Mouse (Mus musculus): Measurements from ENCODE around the gene Jmjd8. TPM values are rescaled to one million over a fixed set of nuclear protein-coding genes. Genes with fewer than 3 reads are reported as not detected.
"Not testable (repeated sequence)": the region's sequence is repeated elsewhere in the genome, so short reads cannot be mapped to it uniquely, and the experiment has no call there.

Jmjd8 gene
- total RNA-seq, 2 experiments from 2014 or later = 11.5 to 13.0 TPM

GRCm38 (mm10) chr17:25869954-25870353, 41.3 kb downstream of the Jmjd8 start:
- no peak for TF ChIP-seq CTCF (IDR thresholded peaks at IDR 0.05)
- peak overlapping the region; percentile 99; the same call in 1 of the 2 replicates for H3K27ac ChIP-seq
- DNase-seq = no peak
- intact Hi-C loops (cut with DNase I) = loop anchor here (5.0 kb wide), 1 partner anchor 38 kb away; the partner anchor contains the start of gene Stub1
- H3K4me3 ChIP-seq = no peak overlapping the region

DNA sequence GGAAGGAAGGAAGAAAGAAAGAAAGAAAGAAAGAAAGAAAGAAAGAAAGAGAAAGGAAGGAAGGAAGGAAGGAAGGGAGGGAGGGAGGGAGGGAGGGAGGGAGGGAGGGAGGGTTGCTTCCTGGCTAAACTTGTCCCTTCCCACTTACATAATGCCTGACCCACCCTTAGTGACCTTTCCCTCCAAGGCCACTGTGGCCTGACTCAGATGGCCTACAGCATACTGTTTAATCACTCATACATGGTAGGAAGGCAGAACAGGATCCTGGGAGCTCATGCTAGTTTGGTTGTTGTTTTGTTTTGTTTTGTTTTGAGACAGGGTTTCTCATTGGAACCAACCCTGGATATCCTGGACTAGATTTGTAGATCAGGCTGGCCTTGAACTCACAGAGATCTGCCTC, 42.9 kb downstream of the Jmjd8 start:
- intact Hi-C loops (cut with DNase I); H3K4me3 ChIP-seq; DNase-seq; H3K27ac ChIP-seq: not testable (repeated sequence)

- H3K27ac ChIP-seq = no peak overlapping the region
- TF ChIP-seq CTCF (IDR thresholded peaks at IDR 0.05) = no peak
These were observed 44.0 kb downstream of the Jmjd8 start for GRCm38 (mm10) chr17:25872676-25873075.

DNA sequence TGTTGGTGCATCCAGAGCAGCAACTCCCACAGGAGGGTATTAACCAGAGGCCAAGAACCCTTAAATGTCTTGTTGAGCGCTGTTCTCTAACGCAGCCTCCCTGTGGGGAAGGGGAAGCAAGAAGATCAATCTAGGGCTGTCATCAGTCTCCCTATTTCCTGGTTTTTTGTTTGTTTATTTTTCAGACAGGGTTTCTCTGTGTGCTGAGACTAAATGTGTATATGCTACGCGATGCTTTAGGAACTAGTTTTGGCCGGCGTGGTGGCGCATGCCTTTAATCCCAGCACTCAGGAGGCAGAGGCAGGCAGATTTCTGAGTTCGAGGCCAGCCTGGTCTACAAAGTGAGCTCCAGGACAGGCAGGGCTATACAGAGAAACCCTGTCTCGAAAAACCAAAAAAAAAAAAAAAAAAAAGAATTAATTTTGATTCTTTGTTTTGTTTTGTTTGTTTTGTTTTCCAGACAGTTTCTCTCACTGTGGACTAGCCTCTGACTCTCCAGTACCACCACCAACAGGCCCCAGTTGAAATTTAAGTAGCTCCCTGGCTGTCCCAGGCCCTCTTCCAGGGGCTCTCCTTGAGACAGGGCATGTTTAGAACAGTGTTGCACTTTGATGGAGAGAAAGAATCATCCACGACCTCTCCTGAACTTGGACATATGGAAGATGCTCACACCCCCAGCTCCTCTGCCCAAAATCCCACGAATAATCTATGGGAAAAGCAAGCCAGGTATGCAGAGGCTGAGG, 44.9 kb downstream of the Jmjd8 start:
- peak overlapping the region; percentile 97 for H3K27ac ChIP-seq
- intact Hi-C loops (cut with DNase I) = no loop called here

More at GRCm38 (mm10) chr17:25872676-25873075, 44.0 kb downstream of the Jmjd8 start:
- no peak overlapping the region for H3K4me3 ChIP-seq
- DNase-seq = no peak
- intact Hi-C loops (cut with DNase I) = no loop called here

GRCm38 (mm10) chr17:25874148-25874720, 45.6 kb downstream of the Jmjd8 start:
- no peak for DNase-seq
- Histone ChIP-seq H3K4me3 (peak overlapping the region; percentile 79), H3K27ac (peak overlapping the region; percentile 97)
- TF ChIP-seq CTCF (IDR thresholded peaks at IDR 0.05) = no peak
- intact Hi-C loops (cut with DNase I) = no loop called here

More for the DNA sequence above, 44.9 kb downstream of the Jmjd8 start:
- no peak overlapping the region for H3K4me3 ChIP-seq
- no peak for DNase-seq
- no peak for TF ChIP-seq CTCF (IDR thresholded peaks at IDR 0.05)

- Histone ChIP-seq H3K27ac (peak within 1 kb of the TSS; percentile 97), H3K4me3 (peak within 1 kb of the TSS; percentile 79)
- DNase-seq = peak; percentile 90
- intact Hi-C loops (cut with DNase I) = loop anchor here (5.0 kb wide), 1 partner anchor 43 kb away; the partner anchor contains the start of gene Rab40c
- TF ChIP-seq CTCF (IDR thresholded peaks at IDR 0.05) = peak; percentile 16; the same call in 1 of the 2 replicates
These were observed 46.1 kb downstream of the Jmjd8 start, which contains the start of gene Mettl26 for GRCm38 (mm10) chr17:25874721-25875170. Mettl26 (plus strand) TSS chr17:25875074.

DNA sequence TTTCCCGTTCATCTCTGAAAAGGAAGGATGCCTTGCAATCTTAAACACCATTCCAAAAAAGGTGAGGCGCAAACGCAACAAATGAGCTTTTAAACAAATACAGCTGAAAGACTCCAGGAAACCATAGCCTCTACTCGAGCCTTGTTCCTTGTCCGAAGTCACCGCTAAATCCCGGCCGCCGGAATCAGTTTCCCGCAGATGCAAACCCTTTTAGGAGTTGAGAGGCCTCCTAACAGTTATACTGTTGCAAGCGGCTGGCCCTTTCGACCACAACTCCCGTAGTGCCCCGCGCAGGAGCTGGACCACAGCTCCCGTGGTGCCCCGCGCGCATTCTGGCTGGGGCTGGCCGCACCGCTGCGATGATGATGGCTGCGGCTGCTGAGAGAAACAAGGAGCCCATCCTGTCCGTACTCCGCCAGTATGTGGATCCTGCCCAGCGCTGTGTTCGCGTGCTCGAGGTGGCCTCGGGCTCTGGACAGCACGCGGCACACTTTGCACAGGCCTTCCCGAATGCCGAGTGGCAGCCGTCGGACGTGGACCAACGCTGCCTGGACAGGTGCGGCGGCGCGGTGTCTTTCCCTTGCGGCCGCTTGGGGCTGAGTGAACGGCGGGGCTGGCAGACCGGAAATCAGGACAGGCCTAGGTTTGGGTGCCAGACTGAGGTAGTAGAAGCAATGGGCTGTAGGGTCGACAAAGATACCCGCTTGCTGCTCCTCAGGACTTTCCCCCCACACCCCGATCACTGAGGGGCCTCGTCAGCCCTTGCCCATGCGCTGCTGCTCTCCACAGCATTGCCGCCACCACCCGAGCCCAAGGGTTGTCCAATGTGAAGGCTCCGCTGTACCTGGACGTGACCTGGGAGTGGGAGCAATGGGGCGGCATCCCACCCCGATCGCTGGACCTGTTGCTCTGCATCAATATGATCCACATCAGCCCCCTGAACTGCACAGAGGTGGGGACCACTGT, 46.8 kb downstream of the Jmjd8 start:
- intact Hi-C loops (cut with DNase I) = loop anchor here (5.0 kb wide), 1 partner anchor 42 kb away; the partner anchor contains the start of gene Rab40c
- DNase-seq = peak; percentile 94
- TF ChIP-seq CTCF (IDR thresholded peaks at IDR 0.05) = peak; percentile 30; the same call in 1 of the 2 replicates

DNA sequence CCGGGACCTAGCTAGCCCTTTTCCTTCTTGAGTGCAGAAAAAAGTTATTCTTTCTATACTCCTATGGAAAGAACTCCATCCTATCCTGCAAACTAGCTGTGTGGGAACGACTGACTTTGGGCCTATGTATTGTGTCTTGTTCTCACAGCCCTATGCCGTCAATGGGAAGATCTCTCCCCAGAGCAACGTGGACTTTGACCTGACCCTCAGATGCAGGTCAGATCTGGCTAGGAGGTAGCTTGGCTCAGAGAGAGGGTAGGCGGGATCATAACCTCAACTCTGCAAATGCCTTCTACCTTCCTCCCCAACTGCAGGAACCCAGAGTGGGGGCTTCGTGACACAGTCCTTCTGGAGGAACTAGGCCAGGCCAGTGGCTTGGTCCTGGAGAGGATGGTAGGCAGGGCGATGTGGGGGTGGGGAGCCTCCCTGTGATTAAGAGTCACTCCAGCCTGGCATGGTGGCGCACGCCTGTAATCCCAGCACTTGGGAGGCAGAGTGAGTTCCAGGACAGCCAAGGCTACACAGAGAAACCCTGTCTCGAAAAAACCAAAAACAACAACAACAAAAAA, 47.8 kb downstream of the Jmjd8 start:
- intact Hi-C loops (cut with DNase I) = loop anchor here (5.0 kb wide), 1 partner anchor 41 kb away; the partner anchor contains the start of gene Rab40c
- DNase-seq = no peak
- TF ChIP-seq CTCF (IDR thresholded peaks at IDR 0.05) = no peak

More for the DNA sequence above, 46.8 kb downstream of the Jmjd8 start:
- peak overlapping the region; percentile 79 for H3K4me3 ChIP-seq
- peak overlapping the region; percentile 97 for H3K27ac ChIP-seq

DNA sequence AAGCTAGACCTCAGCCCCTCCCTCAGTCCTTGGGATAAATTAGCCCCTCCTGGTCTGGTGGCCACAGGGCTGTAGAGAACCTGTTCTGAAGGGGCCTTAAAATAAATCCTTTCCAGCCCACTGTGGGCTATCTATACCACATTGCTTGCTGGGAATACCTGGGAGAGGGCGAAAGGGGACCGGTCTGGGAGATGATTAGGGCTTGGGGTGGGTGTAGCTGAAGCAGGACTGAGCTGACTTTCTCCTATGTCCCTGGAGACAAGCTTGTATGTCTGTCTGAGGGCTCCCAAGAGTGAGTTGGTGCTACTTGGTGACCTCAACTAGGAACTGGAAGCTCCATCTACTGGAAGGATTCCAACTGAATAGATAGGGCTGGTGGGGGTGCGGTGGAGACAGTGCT, 48.4 kb downstream of the Jmjd8 start:
- no peak for DNase-seq
- intact Hi-C loops (cut with DNase I) = loop anchor here (5.0 kb wide), 1 partner anchor 40 kb away; the partner anchor contains the start of gene Rab40c
- TF ChIP-seq CTCF (IDR thresholded peaks at IDR 0.05) = no peak
- H3K4me3 ChIP-seq = no peak overlapping the region
- no peak overlapping the region for H3K27ac ChIP-seq

More for the DNA sequence above, 47.8 kb downstream of the Jmjd8 start:
- peak overlapping the region; percentile 79 for H3K4me3 ChIP-seq
- H3K27ac ChIP-seq = no peak overlapping the region

DNA sequence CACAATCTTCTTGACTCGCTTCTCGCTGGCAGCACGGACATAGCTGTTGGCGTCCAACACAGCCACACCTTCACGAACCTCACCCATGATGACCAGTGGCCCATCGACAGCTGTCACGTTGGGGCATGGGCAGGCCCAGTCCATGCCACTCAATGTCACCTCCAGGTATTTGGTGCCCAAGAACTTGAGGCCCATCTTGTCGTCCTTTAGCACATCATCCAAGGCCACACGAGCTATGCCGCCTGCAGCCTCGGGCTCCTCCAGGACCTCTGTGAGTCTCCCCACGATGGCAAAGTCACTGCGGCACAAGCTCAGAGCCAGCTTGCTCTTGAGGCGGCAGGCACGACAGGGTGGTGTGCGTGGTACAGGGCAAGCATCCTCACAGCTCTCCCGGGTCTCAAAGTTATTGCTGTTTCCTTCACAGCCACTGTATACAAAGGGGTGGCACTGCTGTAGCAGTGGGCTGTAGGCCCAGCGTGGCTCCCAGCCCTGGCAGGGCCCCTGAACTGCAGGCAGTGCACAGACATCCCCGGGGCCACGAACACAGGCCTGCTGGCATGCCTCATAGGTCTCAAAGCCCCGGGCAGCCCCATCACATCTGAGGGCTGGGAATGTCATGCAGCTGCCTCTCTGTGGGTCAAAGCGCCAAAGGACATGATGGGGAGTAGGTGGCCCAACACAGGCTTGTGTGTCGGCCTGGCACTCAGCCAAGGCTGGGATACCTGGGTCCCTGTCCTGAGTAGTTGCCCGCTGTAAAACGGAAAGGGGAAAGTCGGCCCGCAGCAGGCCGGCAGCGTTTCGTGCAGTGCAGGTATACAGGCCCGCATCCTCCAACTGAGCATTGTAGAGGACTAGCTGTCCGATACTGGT, 49.3 kb downstream of the Jmjd8 start:
- Histone ChIP-seq H3K4me3 (no peak overlapping the region), H3K27ac (no peak overlapping the region)
- DNase-seq = no peak
- intact Hi-C loops (cut with DNase I) = loop anchor here (5.0 kb wide), 1 partner anchor 39 kb away; the partner anchor contains the start of gene Rab40c
- no peak for TF ChIP-seq CTCF (IDR thresholded peaks at IDR 0.05)

Data from gastrocnemius, adult 2 months (tissue).